ENCODE assay signal across 24 mouse cellular contexts in genomic region chr19:53152451-53152850, GRCm38 (mm10). TPM values are rescaled to one million over a fixed set of nuclear protein-coding genes. Genes with fewer than 3 reads are reported as not detected.
DNase-seq lines count a peak whose midpoint lies in the region; ATAC-seq and TF ChIP-seq lines count a peak whose summit lies in the region.
"Had no signal": no experiment of that assay in that cellular context is flagged by ENCODE, and none has a peak within 500 bp of the region (broad histone marks: within the 10 kb centered on the region; RNA-seq: fewer than 3 reads in every experiment).

No protein-coding gene starts in this region.

- WGBS in heart, embryonic 14.5 days, result 47% methylated on average over 4 of the region's 4 CpGs

- no peaks in the 10 kb centered on the region for H3K36me3 ChIP-seq in heart, embryonic 14.5 days (ENCODE audit: control insufficient read depth, insufficient read depth, low read length)
- H3K36me3 ChIP-seq: kidney, embryonic 15.5 days; limb, embryonic 13.5 days; midbrain, embryonic 10.5 days; midbrain, embryonic 15.5 days; neural tube, embryonic 15.5 days; stomach, embryonic 15.5 days had no signal

- no peak for TF ChIP-seq CTCF in layer of hippocampus, adult 2 months (conservative IDR thresholded peaks at IDR 0.05)

- H3K4me1 ChIP-seq in heart, embryonic 14.5 days (ENCODE audit: control insufficient read depth in 2 of 2, insufficient read depth in 2 of 2, low read length in 2 of 2), result peaks cover 20 to 77% of the 10 kb centered on the region in 2 experiments
- peaks cover 21% of the 10 kb centered on the region; the same call in 1 of the 2 replicates for H3K4me1 ChIP-seq in brown adipose tissue, adult 24 weeks (ENCODE audit: control insufficient read depth, insufficient read depth, insufficient read length, low read length)
- H3K4me1 ChIP-seq: midbrain, embryonic 15.5 days had no signal

- H3K27ac ChIP-seq in heart, embryonic 14.5 days (replicated peaks in 1 of 2; ENCODE audit: control insufficient read depth in 1 of 2, insufficient read depth in 1 of 2, low read depth in 2 of 2, low read length in 2 of 2), result peak overlapping the region; percentile 43 to 56; a peak in 3 of 4 replicates
- H3K27ac ChIP-seq in layer of hippocampus, adult 2 months, result peak overlapping the region; percentile 5; the same call in 1 of the 2 replicates
- peak overlapping the region; percentile 34 for H3K27ac ChIP-seq in brown adipose tissue, adult 24 weeks (replicated peaks; ENCODE audit: low read depth, low read length)
- H3K27ac ChIP-seq: hindbrain, embryonic 14.5 days; kidney, embryonic 15.5 days; limb, embryonic 13.5 days; midbrain, embryonic 10.5 days; midbrain, embryonic 15.5 days; neural tube, embryonic 15.5 days; stomach, embryonic 15.5 days had no signal

- no peaks in the 10 kb centered on the region for H3K9me3 ChIP-seq in heart, embryonic 14.5 days (ENCODE audit: control insufficient read depth, low read length)
- H3K9me3 ChIP-seq: kidney, embryonic 15.5 days; limb, embryonic 13.5 days; midbrain, embryonic 10.5 days; midbrain, embryonic 15.5 days; neural tube, embryonic 15.5 days; stomach, embryonic 15.5 days had no signal

- no peak for DNase-seq in heart, postnatal 10 days
- no peak for DNase-seq in layer of hippocampus, adult 2 months (ENCODE audit: low spot score in 2 of 2)
- no peak for DNase-seq in layer of hippocampus, adult 8-10 months (ENCODE audit: low spot score in 2 of 2)
- peak; percentile 25 for DNase-seq in lung, postnatal 25 days (ENCODE audit: low spot score)
- DNase-seq: adrenal gland, postnatal 25 days; B cell, adult 2 months; cerebellum, adult 18-20 months; cerebellum, postnatal 14 days; kidney, adult 18-20 months; kidney, postnatal 25 days; retina, postnatal 1 day; right cerebral cortex, postnatal 14 days had no signal

- no peaks in the 10 kb centered on the region for H3K27me3 ChIP-seq in heart, embryonic 14.5 days (ENCODE audit: control insufficient read depth, insufficient read depth, low read length)
- H3K27me3 ChIP-seq: kidney, embryonic 15.5 days; limb, embryonic 13.5 days; midbrain, embryonic 15.5 days; neural tube, embryonic 15.5 days; stomach, embryonic 15.5 days had no signal

- 0 out of 2 replicates have a peak overlapping the region, but pooled peaks have one; percentile 6 for H3K9ac ChIP-seq in heart, embryonic 14.5 days (ENCODE audit: low read length)
- H3K9ac ChIP-seq: hindbrain, embryonic 14.5 days; kidney, embryonic 15.5 days; limb, embryonic 13.5 days; midbrain, embryonic 15.5 days; neural tube, embryonic 15.5 days; stomach, embryonic 15.5 days had no signal

- H3K4me3 ChIP-seq in heart, embryonic 14.5 days (ENCODE audit: control insufficient read depth in 1 of 2, insufficient read depth in 1 of 2, low read depth in 1 of 2, low read length in 2 of 2), result no peak overlapping the region
- H3K4me3 ChIP-seq in layer of hippocampus, adult 2 months, result no peak overlapping the region
- no peak overlapping the region for H3K4me3 ChIP-seq in brown adipose tissue, adult 24 weeks (ENCODE audit: insufficient read depth, low read depth, low read length)
- H3K4me3 ChIP-seq: erythroblast, embryonic 14.5 days; kidney, embryonic 15.5 days; limb, embryonic 13.5 days; midbrain, embryonic 10.5 days; midbrain, embryonic 15.5 days; neural tube, embryonic 15.5 days; stomach, embryonic 15.5 days had no signal

- intact Hi-C loops in heart, postnatal 10 days (cut with DNase I), result no loop called here

- H3K4me2 ChIP-seq in heart, embryonic 14.5 days (ENCODE audit: low read length), result no peak overlapping the region
- H3K4me2 ChIP-seq: hindbrain, embryonic 14.5 days; kidney, embryonic 15.5 days; limb, embryonic 13.5 days; liver, embryonic 11.5 days; midbrain, embryonic 15.5 days; neural tube, embryonic 15.5 days; stomach, embryonic 15.5 days had no signal

- ATAC-seq in heart, embryonic 14.5 days (ENCODE audit: insufficient number of reproducible peaks, insufficient read depth, low FRiP score, low read depth), result no peak
- ATAC-seq: forebrain, embryonic 16.5 days; midbrain, embryonic 15.5 days had no signal

RNA-seq across cellular contexts. Expression of gene Add3, which starts 12.2 kb away (rescaled TPM):
- 129 and 134 TPM in 2 replicates for polyA plus RNA-seq in heart, embryonic 14.5 days (2014; fragmentation: Nextera tagmentation; extraction: Ambion mirVana)
- total RNA-seq in heart, postnatal 10 days (2021), result 10 to 100 TPM; 79.2 to 83.7 TPM
- 100 to 1,000 TPM; 125 to 129 TPM for total RNA-seq in layer of hippocampus, adult 2 months (2021)
- 100 to 1,000 TPM; 121 to 162 (median 144) TPM for total RNA-seq in layer of hippocampus, adult 8-10 months (2022)
- 40.1 and 40.8 TPM in 2 replicates for polyA plus RNA-seq in brown adipose tissue, adult 24 weeks (2012; ENCODE audit: insufficient read depth, insufficient read length, missing spikeins)
